Mouse (Mus musculus): Measurements from ENCODE around the gene Plcl1. TPM values are rescaled to one million over a fixed set of nuclear protein-coding genes. Genes with fewer than 3 reads are reported as not detected.

Gene Plcl1
- total and polyA plus RNA-seq, 3 experiments, result not detected

DNA sequence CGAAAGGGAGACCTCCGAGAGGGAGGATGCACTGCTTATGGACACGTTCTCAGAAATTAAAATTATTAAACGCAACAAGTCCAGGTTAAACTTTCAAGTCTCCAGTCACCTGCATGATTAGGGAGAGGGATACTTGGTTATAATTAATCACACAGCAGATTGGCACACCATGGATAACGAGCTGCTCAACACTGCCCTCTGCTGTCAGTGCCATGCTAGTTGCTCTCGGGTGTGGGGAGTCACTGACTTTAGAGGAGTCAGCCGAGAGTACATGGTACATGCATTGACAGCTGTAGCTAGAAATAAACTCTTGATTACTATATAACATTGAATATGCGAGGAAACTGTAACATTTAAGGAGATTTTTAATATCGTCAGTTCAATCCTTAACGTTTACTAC is 350.0 kb downstream of the Plcl1 start:
- TF ChIP-seq RAD21 (IDR thresholded peaks at IDR 0.05; ENCODE audit: low read depth, low read length) (peak; percentile 11), CHD1 (IDR thresholded peaks at IDR 0.05; ENCODE audit: low read depth, low read length) (no peak), CTCF (IDR thresholded peaks at IDR 0.05 in 2 of 3, conservative IDR thresholded peaks at IDR 0.05 in 1 of 3; ENCODE audit: control insufficient read depth in 1 of 3, insufficient read depth in 1 of 3, low read depth in 2 of 3, low read length in 3 of 3, poor library complexity in 1 of 3, severe bottlenecking in 1 of 3) (peak; percentile 36 to 59 (median 54)), SMC3 (IDR thresholded peaks at IDR 0.05; ENCODE audit: low read depth, low read length) (peak; percentile 45)
- Histone ChIP-seq H3K36me3 (ENCODE audit: control insufficient read depth in 1 of 2, insufficient read depth in 2 of 2, low read length in 2 of 2) (no peaks in the 10 kb centered on the region), H3K79me2 (ENCODE audit: control insufficient read depth, insufficient read depth, low read length, poor library complexity) (no peaks in the 10 kb centered on the region), H3K9ac (ENCODE audit: control insufficient read depth, low read depth, low read length, poor library complexity, severe bottlenecking) (no peak overlapping the region), H3K9me3 (replicated peaks; ENCODE audit: insufficient read depth, low read length) (no peaks in the 10 kb centered on the region), H3K4me3 (ENCODE audit: control insufficient read depth in 1 of 2, insufficient read depth in 1 of 2, low read depth in 2 of 2, low read length in 2 of 2) (no peak overlapping the region), H3K27me3 (ENCODE audit: control insufficient read depth in 1 of 2, insufficient read depth in 2 of 2, low read length in 2 of 2) (no peaks in the 10 kb centered on the region), H3K4me1 (ENCODE audit: control insufficient read depth in 1 of 2, insufficient read depth in 2 of 2, low read length in 2 of 2) (no peaks in the 10 kb centered on the region), H3K27ac (ENCODE audit: control insufficient read depth, low read depth, low read length) (no peak overlapping the region)
- DNase-seq (ENCODE audit: low read depth, low spot score), result peak; percentile 22

DNA sequence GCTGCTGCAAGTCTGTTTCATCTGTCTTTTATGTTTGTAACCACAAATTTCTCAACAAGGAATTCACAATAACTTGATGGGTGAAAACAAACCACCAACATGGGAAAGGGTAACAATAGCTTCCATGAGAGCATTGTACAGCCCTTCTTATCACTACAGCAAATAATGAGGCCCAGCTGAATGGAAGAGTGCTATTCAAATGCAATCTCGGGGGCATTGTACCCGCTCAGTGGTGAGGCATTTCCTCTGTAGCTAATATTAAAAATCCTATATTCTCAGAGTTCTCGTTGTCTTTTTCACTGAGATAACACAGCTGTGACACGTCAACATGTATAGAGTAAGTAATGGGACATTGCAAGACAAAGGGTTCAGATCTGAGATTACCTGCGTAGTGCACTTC is 356.6 kb downstream of the Plcl1 start:
- DNase-seq (ENCODE audit: low read depth, low spot score), result no peak
- no peak overlapping the region for H3K9ac ChIP-seq (ENCODE audit: control insufficient read depth, low read depth, low read length, poor library complexity, severe bottlenecking)

GRCm38 (mm10) chr1:55763171-55763570 is 357.4 kb downstream of the Plcl1 start:
- Histone ChIP-seq H3K27me3 (ENCODE audit: control insufficient read depth in 1 of 2, insufficient read depth in 2 of 2, low read length in 2 of 2) (no peaks in the 10 kb centered on the region), H3K36me3 (ENCODE audit: control insufficient read depth in 1 of 2, insufficient read depth in 2 of 2, low read length in 2 of 2) (no peaks in the 10 kb centered on the region), H3K4me3 (ENCODE audit: control insufficient read depth in 1 of 2, insufficient read depth in 1 of 2, low read depth in 2 of 2, low read length in 2 of 2) (no peak overlapping the region), H3K9me3 (replicated peaks; ENCODE audit: insufficient read depth, low read length) (no peaks in the 10 kb centered on the region), H3K79me2 (ENCODE audit: control insufficient read depth, insufficient read depth, low read length, poor library complexity) (no peaks in the 10 kb centered on the region), H3K9ac (ENCODE audit: control insufficient read depth, low read depth, low read length, poor library complexity, severe bottlenecking) (no peak overlapping the region), H3K27ac (ENCODE audit: control insufficient read depth, low read depth, low read length) (no peak overlapping the region), H3K4me1 (ENCODE audit: control insufficient read depth in 1 of 2, insufficient read depth in 2 of 2, low read length in 2 of 2) (no peaks in the 10 kb centered on the region)
- TF ChIP-seq JUND (IDR thresholded peaks at IDR 0.05; ENCODE audit: low read depth, low read length) (no peak), ZKSCAN1 (IDR thresholded peaks at IDR 0.05; ENCODE audit: low read depth, low read length) (no peak), TBP (IDR thresholded peaks at IDR 0.05; ENCODE audit: low read depth, low read length) (no peak), USF1 (IDR thresholded peaks at IDR 0.05; ENCODE audit: low read depth, low read length) (no peak), SIN3A (IDR thresholded peaks at IDR 0.05; ENCODE audit: low read length) (no peak), EP300 (IDR thresholded peaks at IDR 0.05; ENCODE audit: low read depth in 1 of 2, low read length in 2 of 2) (no peak), NRF1 (IDR thresholded peaks at IDR 0.05; ENCODE audit: insufficient read depth, low read depth, low read length, poor library complexity, severe bottlenecking) (no peak), CHD2 (IDR thresholded peaks at IDR 0.05; ENCODE audit: low read length) (no peak), ZMIZ1 (IDR thresholded peaks at IDR 0.05; ENCODE audit: low read depth, low read length) (no peak), ETS1 (IDR thresholded peaks at IDR 0.05; ENCODE audit: low read depth, low read length) (no peak), ELF1 (IDR thresholded peaks at IDR 0.05; ENCODE audit: low read depth, low read length) (no peak), CTCF (IDR thresholded peaks at IDR 0.05 in 2 of 3, conservative IDR thresholded peaks at IDR 0.05 in 1 of 3; ENCODE audit: control insufficient read depth in 1 of 3, insufficient read depth in 1 of 3, low read depth in 2 of 3, low read length in 3 of 3, poor library complexity in 1 of 3, severe bottlenecking in 1 of 3) (no peak), SMC3 (IDR thresholded peaks at IDR 0.05; ENCODE audit: low read depth, low read length) (no peak), UBTF (IDR thresholded peaks at IDR 0.05; ENCODE audit: borderline replicate concordance, insufficient read depth, low read depth, low read length) (no peak)
- no peak for DNase-seq (ENCODE audit: low read depth, low spot score)

More for the DNA sequence above, 356.6 kb downstream of the Plcl1 start:
- Histone ChIP-seq H3K4me1 (ENCODE audit: control insufficient read depth in 1 of 2, insufficient read depth in 2 of 2, low read length in 2 of 2) (no peaks in the 10 kb centered on the region), H3K9me3 (replicated peaks; ENCODE audit: insufficient read depth, low read length) (no peaks in the 10 kb centered on the region), H3K4me3 (ENCODE audit: control insufficient read depth in 1 of 2, insufficient read depth in 1 of 2, low read depth in 2 of 2, low read length in 2 of 2) (no peak overlapping the region), H3K79me2 (ENCODE audit: control insufficient read depth, insufficient read depth, low read length, poor library complexity) (no peaks in the 10 kb centered on the region), H3K27me3 (ENCODE audit: control insufficient read depth in 1 of 2, insufficient read depth in 2 of 2, low read length in 2 of 2) (no peaks in the 10 kb centered on the region), H3K36me3 (ENCODE audit: control insufficient read depth in 1 of 2, insufficient read depth in 2 of 2, low read length in 2 of 2) (no peaks in the 10 kb centered on the region), H3K27ac (ENCODE audit: control insufficient read depth, low read depth, low read length) (no peak overlapping the region)
- no peak for TF ChIP-seq GATA1 (IDR thresholded peaks at IDR 0.05; ENCODE audit: low read depth, low read length)
- TF ChIP-seq POLR2AphosphoS5 (IDR thresholded peaks at IDR 0.05; ENCODE audit: borderline replicate concordance, low read depth, low read length), result no peak
- no peak for TF ChIP-seq JUND (IDR thresholded peaks at IDR 0.05; ENCODE audit: low read depth, low read length)
- TF ChIP-seq MEF2A (IDR thresholded peaks at IDR 0.05; ENCODE audit: extremely low read depth, insufficient replicate concordance, low read depth, low read length, poor library complexity, severe bottlenecking), result no peak
- no peak for TF ChIP-seq SMC3 (IDR thresholded peaks at IDR 0.05; ENCODE audit: low read depth, low read length)
- TF ChIP-seq TCF12 (IDR thresholded peaks at IDR 0.05; ENCODE audit: low read depth, low read length), result no peak
- no peak for TF ChIP-seq MAFK (IDR thresholded peaks at IDR 0.05; ENCODE audit: borderline replicate concordance, low read depth, low read length)
- TF ChIP-seq MAZ (IDR thresholded peaks at IDR 0.05; ENCODE audit: low read depth, low read length), result no peak
- no peak for TF ChIP-seq E2F4 (IDR thresholded peaks at IDR 0.05; ENCODE audit: borderline replicate concordance, low read depth, low read length)
- TF ChIP-seq NRF1 (IDR thresholded peaks at IDR 0.05; ENCODE audit: insufficient read depth, low read depth, low read length, poor library complexity, severe bottlenecking), result no peak
- no peak for TF ChIP-seq ZMIZ1 (IDR thresholded peaks at IDR 0.05; ENCODE audit: low read depth, low read length)
- TF ChIP-seq POLR2AphosphoS2 (IDR thresholded peaks at IDR 0.05; ENCODE audit: low read length), result no peak
- no peak for TF ChIP-seq GABPA (IDR thresholded peaks at IDR 0.05; ENCODE audit: low read depth, low read length)
- no peak for TF ChIP-seq MYB (IDR thresholded peaks at IDR 0.05; ENCODE audit: low read depth, low read length)
- TF ChIP-seq ETS1 (IDR thresholded peaks at IDR 0.05; ENCODE audit: low read depth, low read length), result no peak
- TF ChIP-seq NELFE (IDR thresholded peaks at IDR 0.05; ENCODE audit: low read depth, low read length), result no peak
- no peak for TF ChIP-seq ZKSCAN1 (IDR thresholded peaks at IDR 0.05; ENCODE audit: low read depth, low read length)
- no peak for TF ChIP-seq KAT2A (conservative IDR thresholded peaks at IDR 0.05; ENCODE audit: low read depth, low read length)
- no peak for TF ChIP-seq MYC (IDR thresholded peaks at IDR 0.05; ENCODE audit: low read depth, low read length)
- no peak for TF ChIP-seq CHD1 (IDR thresholded peaks at IDR 0.05; ENCODE audit: low read depth, low read length)

All from MEL (cell line).